Mouse (Mus musculus): ENCODE measurements around the gene Aarsd1.
"Not testable (repeated sequence)": the region's sequence is repeated elsewhere in the genome, so short reads cannot be mapped to it uniquely, and the experiment has no call there.

Gene Aarsd1

GRCm38 (mm10) chr11:101417101-101417855 is at the start of gene Aarsd1:
TSS of gene Aarsd1 (minus strand) at chr11:101417615.
- DNase-seq (ENCODE audit: low read depth, low spot score) = peak; percentile 89

- not testable (repeated sequence) for DNase-seq (ENCODE audit: low read depth, low spot score)
Observed at GRCm38 (mm10) chr11:101466552-101466950, 49.1 kb upstream of the Aarsd1 start.

GRCm38 (mm10) chr11:101465869-101466551 is 48.6 kb upstream of the Aarsd1 start, which contains the start of gene Vat1:
TSS of gene Vat1 (minus strand) at chr11:101466230.
- DNase-seq (ENCODE audit: low read depth, low spot score) = peak; percentile 75

- DNase-seq (ENCODE audit: low read depth, low spot score) = peak; percentile 89
Observed at GRCm38 (mm10) chr11:101465101-101465868, 47.9 kb upstream of the Aarsd1 start.

GRCm38 (mm10) chr11:101464211-101465100 is 47.0 kb upstream of the Aarsd1 start, which contains the start of gene Rnd2:
TSS of gene Rnd2 (plus strand) at chr11:101464999.
- peak; percentile 65 for DNase-seq (ENCODE audit: low read depth, low spot score)

- peak; percentile 83 for DNase-seq (ENCODE audit: low read depth, low spot score)
Observed at GRCm38 (mm10) chr11:101462583-101463440, 45.4 kb upstream of the Aarsd1 start.

GRCm38 (mm10) chr11:101462141-101462540 is 44.7 kb upstream of the Aarsd1 start:
- no peak for DNase-seq (ENCODE audit: low read depth, low spot score)

GRCm38 (mm10) chr11:101460321-101460720 is 42.9 kb upstream of the Aarsd1 start:
- no peak for DNase-seq (ENCODE audit: low read depth, low spot score)

GRCm38 (mm10) chr11:101459716-101460115 is 42.3 kb upstream of the Aarsd1 start:
- DNase-seq (ENCODE audit: low read depth, low spot score) = no peak

GRCm38 (mm10) chr11:101458217-101458616 is 40.8 kb upstream of the Aarsd1 start:
- DNase-seq (ENCODE audit: low read depth, low spot score) = no peak

- DNase-seq (ENCODE audit: low read depth, low spot score) = no peak
Observed at GRCm38 (mm10) chr11:101457631-101458030, 40.2 kb upstream of the Aarsd1 start.

- DNase-seq (ENCODE audit: low read depth, low spot score) = no peak
Observed at GRCm38 (mm10) chr11:101455627-101456026, 38.2 kb upstream of the Aarsd1 start.

- DNase-seq (ENCODE audit: low read depth, low spot score) = no peak
Observed at GRCm38 (mm10) chr11:101454702-101455101, 37.3 kb upstream of the Aarsd1 start.

GRCm38 (mm10) chr11:101452093-101452774 is 34.8 kb upstream of the Aarsd1 start:
- no peak for DNase-seq (ENCODE audit: low read depth, low spot score)

GRCm38 (mm10) chr11:101451536-101451935 is 34.1 kb upstream of the Aarsd1 start:
- DNase-seq (ENCODE audit: low read depth, low spot score) = no peak

- peak; percentile 71 for DNase-seq (ENCODE audit: low read depth, low spot score)
Observed at GRCm38 (mm10) chr11:101450394-101450793, 33.0 kb upstream of the Aarsd1 start.

- not testable (repeated sequence) for DNase-seq (ENCODE audit: low read depth, low spot score)
Observed at GRCm38 (mm10) chr11:101449596-101449995, 32.2 kb upstream of the Aarsd1 start.

- no peak for DNase-seq (ENCODE audit: low read depth, low spot score)
Observed at GRCm38 (mm10) chr11:101448899-101449298, 31.5 kb upstream of the Aarsd1 start.

GRCm38 (mm10) chr11:101448274-101448746 is 30.9 kb upstream of the Aarsd1 start, which contains the start of gene Ifi35:
TSS of gene Ifi35 (plus strand) at chr11:101448407.
- DNase-seq (ENCODE audit: low read depth, low spot score) = peak; percentile 86
